Comparison of ENCODE assay signal across 7 mouse cellular contexts in genomic region chr5:33704945-33705611, GRCm38 (mm10). TPM values are rescaled to one million over a fixed set of nuclear protein-coding genes. Genes with fewer than 3 reads are reported as not detected.
DNase-seq lines count a peak whose midpoint lies in the region; ATAC-seq lines count a peak whose summit lies in the region.

No protein-coding gene starts in this region.

- H3K27me3 ChIP-seq in lung, embryonic 15.5 days = no peaks in the 10 kb centered on the region
- H3K27me3 ChIP-seq in forebrain, embryonic 13.5 days = peaks cover 16% of the 10 kb centered on the region
- peaks cover 4% of the 10 kb centered on the region for H3K27me3 ChIP-seq in neural tube, embryonic 13.5 days

- peak overlapping the region; percentile 74 for H3K27ac ChIP-seq in lung, embryonic 15.5 days
- peak overlapping the region; percentile 84 for H3K27ac ChIP-seq in forebrain, embryonic 13.5 days
- H3K27ac ChIP-seq in neural tube, embryonic 13.5 days (replicated peaks) = peak overlapping the region; percentile 85

- H3K4me3 ChIP-seq in lung, embryonic 15.5 days = no peak overlapping the region
- no peak overlapping the region for H3K4me3 ChIP-seq in forebrain, embryonic 13.5 days
- H3K4me3 ChIP-seq in neural tube, embryonic 13.5 days = no peak overlapping the region

- H3K36me3 ChIP-seq in lung, embryonic 15.5 days = no peaks in the 10 kb centered on the region
- no peaks in the 10 kb centered on the region for H3K36me3 ChIP-seq in forebrain, embryonic 13.5 days (ENCODE audit: poor library complexity, severe bottlenecking)
- H3K36me3 ChIP-seq in neural tube, embryonic 13.5 days = no peaks in the 10 kb centered on the region

- no peaks in the 10 kb centered on the region for H3K9me3 ChIP-seq in lung, embryonic 15.5 days
- H3K9me3 ChIP-seq in forebrain, embryonic 13.5 days (replicated peaks) = no peaks in the 10 kb centered on the region
- no peaks in the 10 kb centered on the region for H3K9me3 ChIP-seq in neural tube, embryonic 13.5 days

- WGBS in lung, embryonic 15.5 days = 8% methylated on average over 11 of the region's 11 CpGs
- WGBS in forebrain, embryonic 13.5 days = 4% methylated on average over 11 of the region's 11 CpGs
- WGBS in neural tube, embryonic 13.5 days = 5% methylated on average over 11 of the region's 11 CpGs

- peak overlapping the region; percentile 19; the same call in 1 of the 2 replicates for H3K4me2 ChIP-seq in lung, embryonic 15.5 days
- H3K4me2 ChIP-seq in forebrain, embryonic 13.5 days = peak overlapping the region; percentile 25
- H3K4me2 ChIP-seq in neural tube, embryonic 13.5 days = 0 out of 2 replicates have a peak overlapping the region, but pooled peaks have one; percentile 6

- peak; percentile 46; the same call in 1 of the 2 replicates for ATAC-seq in lung, embryonic 15.5 days (ENCODE audit: borderline replicate concordance, extremely low read depth, low FRiP score, low TSS enrichment)
- peak; percentile 84 for ATAC-seq in forebrain, embryonic 13.5 days
- ATAC-seq in neural tube, embryonic 13.5 days (ENCODE audit: low read depth) = peak; percentile 85

- H3K4me1 ChIP-seq in lung, embryonic 15.5 days = peaks cover 79% of the 10 kb centered on the region
- peaks cover 69% of the 10 kb centered on the region for H3K4me1 ChIP-seq in forebrain, embryonic 13.5 days
- peaks cover 61% of the 10 kb centered on the region for H3K4me1 ChIP-seq in neural tube, embryonic 13.5 days (replicated peaks)

- H3K9ac ChIP-seq in lung, embryonic 15.5 days = no peak overlapping the region
- H3K9ac ChIP-seq in forebrain, embryonic 13.5 days = peak overlapping the region; percentile 46; the same call in 1 of the 2 replicates
- no peak overlapping the region for H3K9ac ChIP-seq in neural tube, embryonic 13.5 days

- no peak for DNase-seq in lung, postnatal 36 days
- DNase-seq in layer of hippocampus, postnatal 10 days (ENCODE audit: low spot score in 2 of 2) = peak; percentile 65 to 72
- DNase-seq in adrenal gland, postnatal 10 days = no peak
- DNase-seq in spleen, adult 18-20 months = no peak

RNA-seq across cellular contexts. Expression of gene Fgfr3, which starts 16.4 kb away (rescaled TPM):
- 59.1 and 64.7 TPM in 2 replicates for polyA plus RNA-seq in lung, embryonic 15.5 days (2015; fragmentation: Nextera tagmentation; extraction: Ambion mirVana)
- 59.5 and 81.3 TPM in 2 replicates for polyA plus RNA-seq in forebrain, embryonic 13.5 days (2015; fragmentation: Nextera tagmentation; extraction: Ambion mirVana)
- total RNA-seq in layer of hippocampus, postnatal 10 days (2021) = 100 to 1,000 TPM; 123 to 134 TPM
- 42.3 and 44.9 TPM in 2 replicates for polyA plus RNA-seq in neural tube, embryonic 13.5 days (2015; fragmentation: Nextera tagmentation; extraction: Ambion mirVana)
- total RNA-seq in adrenal gland, postnatal 10 days (2021) = 1 to 10 TPM; 4.8 to 8.8 TPM

RNA-seq across cellular contexts. Expression of gene Tmem129, which starts 46.9 kb away (rescaled TPM):
- 37.3 and 39.7 TPM in 2 replicates for polyA plus RNA-seq in lung, embryonic 15.5 days (2015; fragmentation: Nextera tagmentation; extraction: Ambion mirVana)
- polyA plus RNA-seq in forebrain, embryonic 13.5 days (2015; fragmentation: Nextera tagmentation; extraction: Ambion mirVana) = 33.0 and 37.8 TPM in 2 replicates
- 10 to 100 TPM; 21.4 to 22.4 TPM for total RNA-seq in layer of hippocampus, postnatal 10 days (2021)
- polyA plus RNA-seq in neural tube, embryonic 13.5 days (2015; fragmentation: Nextera tagmentation; extraction: Ambion mirVana) = 24.7 and 27.6 TPM in 2 replicates
- 10 to 100 TPM; 18.6 to 21.7 TPM for total RNA-seq in adrenal gland, postnatal 10 days (2021)

RNA-seq across cellular contexts. Expression of gene Tacc3, which starts 47.1 kb away (rescaled TPM):
- polyA plus RNA-seq in lung, embryonic 15.5 days (2015; fragmentation: Nextera tagmentation; extraction: Ambion mirVana) = 217 and 227 TPM in 2 replicates
- 189 and 190 TPM in 2 replicates for polyA plus RNA-seq in forebrain, embryonic 13.5 days (2015; fragmentation: Nextera tagmentation; extraction: Ambion mirVana)
- 10 to 100 TPM; 12.4 to 14.1 TPM for total RNA-seq in layer of hippocampus, postnatal 10 days (2021)
- polyA plus RNA-seq in neural tube, embryonic 13.5 days (2015; fragmentation: Nextera tagmentation; extraction: Ambion mirVana) = 40.7 and 46.3 TPM in 2 replicates
- total RNA-seq in adrenal gland, postnatal 10 days (2021) = 10 to 100 TPM; 24.0 to 31.5 TPM

RNA-seq across cellular contexts. Expression of gene Slbp, which starts 52.7 kb away (rescaled TPM):
- polyA plus RNA-seq in lung, embryonic 15.5 days (2015; fragmentation: Nextera tagmentation; extraction: Ambion mirVana) = 274 and 284 TPM in 2 replicates
- 222 and 225 TPM in 2 replicates for polyA plus RNA-seq in forebrain, embryonic 13.5 days (2015; fragmentation: Nextera tagmentation; extraction: Ambion mirVana)
- total RNA-seq in layer of hippocampus, postnatal 10 days (2021) = 10 to 100 TPM; 28.7 to 31.7 TPM
- polyA plus RNA-seq in neural tube, embryonic 13.5 days (2015; fragmentation: Nextera tagmentation; extraction: Ambion mirVana) = 113 and 132 TPM in 2 replicates
- total RNA-seq in adrenal gland, postnatal 10 days (2021) = 10 to 100 TPM; 50.1 to 56.5 TPM

Comparison
In these comparisons a context has a peak if more than half of its experiments do, and no peak if none do; other contexts are left out.
1. DNase-seq: peak in layer of hippocampus, postnatal 10 days (2 of 2); none in lung, postnatal 36 days (single experiment), adrenal gland, postnatal 10 days (single experiment) and spleen, adult 18-20 months (0 of 2).
2. Peak in every context shown above with its lines, with median percentiles within 50 percentile points of each other: ATAC-seq, H3K27ac ChIP-seq and H3K4me2 ChIP-seq.